Mouse (Mus musculus) CH12.LX (cell line): ENCODE results near the gene BC005624.

Experiments
- CHD1 ChIP-seq: IDR thresholded peaks from 2 replicates; pipeline ENCODE4 v1.6.1; 2012; ENCODE audit warnings: low read depth, low read length, improper control_type of control experiment, inconsistent platforms
- ETS1 ChIP-seq: conservative IDR thresholded peaks from 2 replicates; pipeline ENCODE4 v1.6.1; 2012; ENCODE audit warnings: low read depth, mild to moderate bottlenecking, inconsistent platforms, low read length, improper control_type of control experiment, moderate library complexity
- JUND ChIP-seq: conservative IDR thresholded peaks from 2 replicates; pipeline ENCODE4 v1.6.1; 2011; ENCODE audit warnings: low read depth, low read length, improper control_type of control experiment
- MXI1 ChIP-seq: IDR thresholded peaks from 2 replicates; pipeline ENCODE4 v1.6.1; 2011; ENCODE audit warnings: mild to moderate bottlenecking, low read depth, low read length, improper control_type of control experiment
- UBTF ChIP-seq: IDR thresholded peaks from 2 replicates; pipeline ENCODE4 v1.6.1; 2012; ENCODE audit warnings: low read depth, mild to moderate bottlenecking, inconsistent platforms, low read length, improper control_type of control experiment, moderate library complexity

GRCm38 (mm10) chr2:31007208-31007607, 25.2 kb upstream of the BC005624 start:
- no peak for TF ChIP-seq CHD1
- no peak for TF ChIP-seq UBTF
- TF ChIP-seq ETS1 = no peak
- no peak for TF ChIP-seq MXI1
- TF ChIP-seq JUND = no peak
